Mouse (Mus musculus): ENCODE results near the gene Hfe2.
A peak's percentile ranks its signal among the peaks of the same experiment; 100 is the strongest.
"Not testable (repeated sequence)": the region's sequence is repeated elsewhere in the genome, so short reads cannot be mapped to it uniquely, and the experiment has no call there.

Gene Hfe2

DNA sequence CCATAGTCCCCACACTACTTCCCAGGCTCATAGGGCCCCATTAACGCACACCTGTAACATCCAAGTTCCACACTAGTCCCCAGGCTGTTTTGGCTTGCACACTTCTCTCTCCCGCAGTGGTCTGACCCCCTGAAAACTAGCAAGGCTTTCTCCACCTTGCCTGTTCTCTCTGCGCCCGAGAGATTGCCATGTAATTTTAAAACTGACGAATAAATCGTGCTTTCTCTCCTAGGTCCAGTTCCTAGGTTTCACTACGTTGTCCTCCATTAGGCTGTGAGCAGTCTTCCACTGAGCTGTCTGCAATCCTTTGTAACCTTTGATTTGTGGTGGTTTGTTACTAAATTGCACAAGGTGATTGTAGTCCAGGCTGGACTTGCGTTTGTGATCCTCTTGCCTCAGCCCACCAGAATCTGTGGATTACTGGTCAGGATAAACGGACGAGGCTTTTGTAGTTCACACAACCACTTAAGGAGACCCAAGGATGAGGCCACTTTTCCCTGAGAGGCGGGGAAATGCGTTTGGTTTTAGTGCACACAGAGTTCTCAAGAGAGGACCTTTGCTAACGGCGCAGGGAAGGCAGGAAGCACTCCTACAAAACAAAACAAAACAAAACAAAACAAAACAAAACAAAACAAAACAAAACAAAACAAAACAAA lies 28.2 kb upstream of the Hfe2 start:
- DNase-seq = not testable (repeated sequence)

DNA sequence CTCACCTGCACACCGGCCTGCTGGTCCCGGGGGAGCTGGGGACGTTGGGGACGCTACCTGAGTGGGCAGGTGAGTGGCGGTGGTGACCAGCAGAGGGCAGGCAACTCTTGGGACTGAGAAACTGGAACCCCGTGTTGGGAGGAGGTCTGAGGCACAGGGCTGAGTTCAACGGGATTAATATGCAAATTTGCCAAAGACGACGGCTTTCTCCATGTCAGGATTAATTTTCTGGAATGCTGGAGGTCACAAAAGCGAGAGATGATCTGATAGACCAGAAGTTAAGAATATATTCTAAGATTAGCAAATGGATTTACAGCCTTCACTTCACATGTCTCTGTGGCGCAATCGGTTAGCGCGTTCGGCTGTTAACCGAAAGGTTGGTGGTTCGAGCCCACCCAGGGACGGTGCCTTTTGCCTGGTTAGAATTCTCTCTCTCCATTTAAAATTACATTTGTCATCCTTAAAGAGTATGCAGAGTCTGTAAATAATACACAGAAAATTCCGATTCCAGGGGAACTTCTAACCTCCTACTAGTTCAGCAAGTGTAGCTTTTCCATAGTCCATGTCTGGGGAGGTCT lies 27.4 kb upstream of the Hfe2 start:
- peak; percentile 49 to 65 for DNase-seq

DNA sequence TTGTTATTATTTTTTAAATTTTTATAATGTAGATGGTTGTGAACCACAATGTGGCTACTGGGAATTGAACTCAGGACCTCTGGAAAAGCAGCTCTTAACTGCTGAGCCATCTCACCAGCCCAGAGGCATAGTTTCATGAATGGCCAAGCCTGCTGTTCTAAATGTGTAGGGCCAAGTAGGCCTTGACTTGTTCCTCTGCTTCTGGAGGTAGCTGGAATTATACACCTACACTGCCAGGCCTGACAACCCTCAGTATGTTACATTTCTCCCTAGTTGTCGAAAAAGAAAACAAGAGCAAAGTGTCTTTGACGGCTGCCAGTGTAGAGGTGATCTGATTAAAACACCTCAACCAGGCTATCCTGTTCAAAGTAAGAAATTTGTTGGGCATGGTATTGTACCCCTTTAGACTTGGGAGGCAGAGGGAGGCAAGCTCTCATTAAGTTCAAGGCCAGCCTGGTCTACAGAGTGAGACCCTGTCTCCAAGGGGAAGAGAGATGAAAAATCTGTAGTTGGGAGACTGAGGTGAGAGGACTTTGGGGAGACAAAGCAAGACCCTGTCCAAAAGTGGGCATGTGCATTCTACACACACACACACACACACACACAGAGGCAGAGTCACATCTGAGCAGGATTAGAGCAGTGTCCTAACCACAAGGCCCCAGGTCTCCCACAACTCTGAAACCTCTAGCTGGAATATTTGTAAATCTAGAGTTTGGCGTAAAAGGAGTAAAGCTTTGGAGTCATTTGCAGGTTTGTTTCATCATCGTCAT lies 26.3 kb upstream of the Hfe2 start:
- no peak for DNase-seq

DNA sequence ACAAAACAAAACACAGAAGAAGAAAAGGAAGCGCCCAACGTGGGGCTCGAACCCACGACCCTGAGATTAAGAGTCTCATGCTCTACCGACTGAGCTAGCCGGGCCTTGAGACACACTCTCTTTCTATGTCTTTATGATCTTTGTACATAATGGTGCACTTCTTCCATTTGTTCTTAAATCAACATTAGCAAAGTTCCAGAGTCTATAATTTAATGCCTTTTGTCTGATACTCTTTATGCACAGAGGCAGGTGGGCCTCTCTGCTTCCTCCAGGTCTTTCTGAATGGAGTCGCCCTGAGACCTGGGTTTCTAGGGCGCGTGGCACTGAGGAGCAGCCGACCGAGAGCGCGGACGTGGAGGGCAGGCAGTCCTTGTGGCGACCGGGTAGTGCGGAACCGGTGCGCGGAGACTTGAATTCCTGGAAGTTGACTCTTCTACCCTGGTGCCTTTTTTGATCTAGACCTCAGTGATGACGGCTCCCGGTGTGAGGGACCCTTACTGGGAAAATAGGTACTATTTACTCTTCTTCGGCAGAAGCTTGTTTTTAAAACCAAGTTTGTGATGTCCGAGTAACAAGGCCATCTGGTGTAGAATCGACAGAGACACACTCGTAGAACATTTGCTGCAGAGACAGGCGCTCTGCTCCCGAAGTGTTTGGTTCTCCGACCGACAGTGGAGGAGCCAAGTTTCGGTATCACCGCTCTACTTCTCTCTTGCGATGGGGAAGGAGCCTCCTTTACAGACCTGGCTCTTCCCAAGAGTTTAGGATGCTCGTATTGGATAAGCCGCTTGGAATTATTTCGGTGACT lies 25.3 kb upstream of the Hfe2 start:
- peak; percentile 53 to 69 for DNase-seq

DNA sequence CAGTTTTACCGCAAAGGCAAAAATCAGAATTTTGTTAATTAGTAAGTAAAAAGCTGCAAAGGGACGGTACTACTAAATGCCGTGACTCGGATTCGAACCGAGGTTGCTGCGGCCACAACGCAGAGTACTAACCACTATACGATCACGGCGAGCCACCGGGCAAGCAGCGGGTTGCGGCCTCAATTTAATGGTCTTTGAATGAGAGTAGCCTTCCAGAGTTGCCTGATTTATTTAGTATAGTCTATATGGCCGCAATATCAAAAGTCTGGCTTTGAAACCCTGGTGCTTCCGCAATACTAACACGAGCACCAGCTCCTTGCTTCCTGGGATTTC lies 24.7 kb upstream of the Hfe2 start:
- peak; percentile 74 to 86 for DNase-seq

DNA sequence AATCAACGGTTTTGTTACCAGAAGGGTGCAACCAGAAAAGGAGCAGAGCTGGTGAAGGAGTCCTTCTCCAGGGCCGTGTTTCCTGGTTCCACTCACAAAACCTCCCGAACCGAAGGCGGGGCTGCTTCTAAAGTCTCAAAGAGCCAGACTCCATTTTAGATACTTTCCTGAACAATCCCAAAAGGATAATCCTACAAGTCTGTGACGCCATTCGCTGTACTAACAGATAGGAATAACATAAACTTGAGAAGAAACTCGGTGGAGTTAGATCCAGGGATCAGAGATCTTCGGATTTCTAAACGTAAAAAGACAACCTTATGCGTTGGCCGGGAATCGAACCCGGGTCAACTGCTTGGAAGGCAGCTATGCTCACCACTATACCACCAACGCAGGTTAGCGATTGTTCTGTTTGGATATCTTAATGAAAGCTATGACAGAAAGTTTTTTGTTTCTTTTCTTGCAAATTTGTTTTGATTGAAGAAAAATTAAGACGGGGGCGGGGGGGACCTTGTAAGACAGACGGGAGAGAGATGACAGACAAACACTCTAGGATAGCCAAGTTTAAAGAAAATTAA lies 24.2 kb upstream of the Hfe2 start:
- peak; percentile 50 to 74 for DNase-seq

DNA sequence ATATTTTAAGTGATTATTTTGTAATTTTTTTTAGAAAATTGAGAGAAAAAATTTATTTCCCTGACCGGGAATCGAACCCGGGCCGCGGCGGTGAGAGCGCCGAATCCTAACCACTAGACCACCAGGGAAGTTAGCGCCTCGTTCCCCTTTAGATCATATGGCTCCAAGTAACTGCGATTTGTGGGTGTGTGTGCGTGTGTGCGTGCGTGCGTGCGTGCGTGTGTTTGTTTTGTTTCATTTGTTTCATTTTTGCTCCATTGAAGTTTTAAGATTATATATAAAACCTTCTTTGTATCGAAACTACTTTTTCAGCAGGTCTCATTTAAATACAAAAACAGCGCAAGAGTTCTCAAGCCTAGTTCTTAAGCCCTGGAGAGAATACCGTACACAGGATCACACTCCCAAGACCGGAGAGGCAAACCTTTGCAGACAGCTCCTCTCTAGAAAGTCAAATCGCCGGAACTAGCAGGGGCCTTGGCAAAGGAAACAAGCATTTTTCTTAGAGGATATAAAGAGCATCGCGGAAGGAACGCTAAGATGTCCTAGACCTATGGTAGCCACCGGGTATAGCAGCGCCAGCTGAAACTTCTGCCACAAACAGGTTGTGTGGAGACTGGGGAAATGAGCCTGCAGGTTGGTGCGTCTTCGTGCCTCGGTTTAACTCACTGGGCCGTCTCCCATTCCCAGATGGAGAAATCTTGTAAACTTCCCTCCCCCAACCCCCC lies 23.4 kb upstream of the Hfe2 start:
- DNase-seq = peak; percentile 55 to 74

DNA sequence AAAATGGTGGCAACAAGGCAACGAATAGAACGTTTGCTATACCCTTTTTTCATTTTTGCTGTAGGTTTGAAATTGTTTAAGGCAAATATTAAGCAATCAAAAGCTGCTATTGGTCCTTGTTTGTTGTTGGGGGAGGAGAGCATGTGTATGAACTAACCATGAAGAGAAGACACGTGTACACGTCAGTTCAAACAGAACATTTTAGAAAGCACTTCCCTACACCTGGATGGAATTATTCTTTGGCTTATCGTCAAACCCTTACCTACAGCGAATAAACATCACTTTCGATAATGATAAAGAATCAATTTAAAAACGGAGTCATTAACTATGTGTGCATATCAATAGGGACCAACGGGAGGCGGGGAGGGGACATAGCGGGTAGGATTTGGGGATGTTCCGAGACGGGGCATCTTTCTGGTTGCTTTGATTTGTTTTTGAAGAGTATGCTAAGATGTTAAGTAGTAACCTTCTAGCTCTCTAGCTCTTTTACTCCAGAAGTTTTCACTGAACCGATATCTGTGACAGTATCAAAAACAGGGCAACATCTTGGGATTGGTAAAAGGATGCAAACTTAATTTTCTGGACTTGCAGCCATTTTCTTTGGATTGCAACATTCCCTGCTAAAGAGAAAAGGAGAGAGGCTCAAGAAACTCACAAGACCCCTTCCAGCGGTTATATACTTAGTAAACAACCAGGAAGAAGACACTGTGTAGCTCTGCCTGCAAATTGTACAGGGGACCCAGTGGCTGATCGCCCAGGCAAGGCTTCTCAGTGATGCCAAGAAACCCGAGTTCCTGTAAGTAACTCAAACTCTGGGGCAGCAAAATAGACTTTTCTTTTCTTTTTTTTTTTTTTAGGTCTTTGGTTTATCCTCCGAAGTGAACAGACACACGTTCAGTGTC lies 22.5 kb upstream of the Hfe2 start:
- DNase-seq = no peak

DNA sequence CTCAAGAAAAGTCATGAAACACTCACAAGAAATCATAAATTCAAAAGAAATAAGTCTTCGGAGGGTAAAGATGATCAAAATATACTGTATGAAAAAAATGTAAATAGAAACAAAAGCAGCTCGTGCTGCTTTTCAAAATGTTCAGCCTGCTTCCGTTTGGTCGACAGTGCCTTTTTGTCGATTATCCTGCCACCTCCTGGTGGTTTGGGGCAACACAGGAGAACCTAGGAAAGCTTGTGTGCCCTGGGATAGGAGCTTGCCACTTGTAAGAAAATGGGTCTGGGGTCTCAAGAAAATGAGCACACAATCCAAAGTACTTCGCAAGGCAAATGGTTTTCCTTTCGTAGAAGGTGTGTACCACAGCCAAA lies 21.9 kb upstream of the Hfe2 start:
- peak; percentile 60 to 73 for DNase-seq

DNA sequence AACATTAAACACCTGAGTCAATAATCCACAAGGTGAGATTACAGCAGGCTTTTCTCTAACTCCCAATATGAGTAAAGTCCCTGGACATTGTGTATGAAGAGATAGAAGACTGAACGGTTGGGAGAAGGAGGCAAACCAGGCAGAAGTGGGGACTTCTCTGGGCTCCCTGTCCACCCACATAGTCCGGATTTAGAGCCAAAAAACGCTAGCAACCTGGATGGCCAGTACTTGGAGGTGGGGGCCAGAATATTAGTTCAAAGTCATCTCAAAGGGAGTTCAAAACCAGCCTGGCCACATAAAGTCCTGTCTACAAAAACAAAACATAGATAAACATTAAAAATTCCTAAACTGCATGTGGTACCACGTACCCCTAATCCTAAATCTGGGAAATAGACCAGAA lies 21.0 kb upstream of the Hfe2 start:
- DNase-seq = no peak

DNA sequence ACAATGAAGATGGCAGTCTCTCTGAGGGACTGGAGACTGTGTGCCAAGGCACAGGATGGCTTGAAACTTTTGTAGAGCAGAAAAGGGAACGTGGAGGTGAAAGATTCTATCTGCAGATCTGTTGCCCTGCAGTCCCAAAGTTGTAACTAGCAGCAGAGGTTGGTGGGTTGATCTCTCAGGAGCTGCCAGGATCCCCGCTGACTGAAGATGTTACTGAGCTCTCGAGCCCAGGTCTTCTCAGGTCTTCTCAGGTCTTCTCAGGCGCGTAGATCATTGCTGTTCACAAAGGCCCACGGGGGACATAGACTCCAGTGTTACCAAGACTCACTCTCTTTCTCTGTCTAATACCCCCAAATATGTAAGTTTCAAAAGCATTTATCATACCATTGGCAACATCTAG lies 20.0 kb upstream of the Hfe2 start:
- no peak for DNase-seq

DNA sequence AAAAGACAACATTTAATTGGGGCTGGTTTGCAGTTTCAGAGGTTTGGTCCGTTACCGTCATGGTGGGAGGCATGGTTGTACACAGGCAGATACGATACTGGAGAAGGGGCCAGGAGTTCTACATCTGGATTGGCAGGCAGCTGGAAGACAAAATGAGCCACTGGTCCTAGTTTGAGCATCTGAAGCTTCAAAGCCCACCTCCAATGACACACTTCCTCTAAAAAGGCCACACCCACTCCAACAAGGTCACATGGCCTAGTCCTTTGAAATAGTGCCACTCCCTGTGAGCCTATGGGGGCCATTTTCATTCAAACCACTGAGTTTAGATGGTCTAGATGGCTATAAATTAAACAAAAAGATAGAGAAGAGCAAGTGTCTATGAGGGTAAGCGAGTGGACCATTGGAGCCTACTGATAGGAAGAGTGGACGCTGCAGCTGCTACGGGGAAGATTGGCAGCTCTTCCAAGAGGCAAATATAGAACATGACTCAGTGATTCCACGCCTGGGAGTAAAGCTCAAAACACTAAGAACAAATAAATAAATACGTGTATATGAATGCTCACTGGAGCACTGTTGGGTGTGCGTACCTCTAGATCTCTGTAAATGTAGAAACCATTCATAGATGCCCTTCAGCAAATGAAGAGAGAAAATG lies 18.4 kb upstream of the Hfe2 start:
- no peak for DNase-seq

DNA sequence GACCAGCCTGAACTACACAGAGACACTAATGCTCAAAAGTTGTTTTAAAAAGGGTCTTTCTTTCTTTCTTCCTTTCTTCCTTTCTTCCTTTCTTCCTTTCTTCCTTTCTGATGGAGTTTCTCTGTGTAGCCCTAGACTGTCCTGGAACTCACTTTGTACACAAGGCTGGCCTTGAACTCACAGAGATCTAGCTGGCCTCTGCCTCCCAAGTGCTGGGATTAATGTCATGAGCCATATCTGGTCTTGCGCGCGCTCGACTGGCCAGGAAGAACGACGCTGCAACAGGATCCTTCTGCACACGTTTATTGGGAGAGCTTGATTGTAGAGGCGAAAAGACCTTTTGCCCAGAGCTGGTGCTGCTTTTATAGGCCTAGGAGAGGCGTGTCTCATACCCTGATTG lies 17.0 kb upstream of the Hfe2 start:
- DNase-seq = not testable (repeated sequence)

DNA sequence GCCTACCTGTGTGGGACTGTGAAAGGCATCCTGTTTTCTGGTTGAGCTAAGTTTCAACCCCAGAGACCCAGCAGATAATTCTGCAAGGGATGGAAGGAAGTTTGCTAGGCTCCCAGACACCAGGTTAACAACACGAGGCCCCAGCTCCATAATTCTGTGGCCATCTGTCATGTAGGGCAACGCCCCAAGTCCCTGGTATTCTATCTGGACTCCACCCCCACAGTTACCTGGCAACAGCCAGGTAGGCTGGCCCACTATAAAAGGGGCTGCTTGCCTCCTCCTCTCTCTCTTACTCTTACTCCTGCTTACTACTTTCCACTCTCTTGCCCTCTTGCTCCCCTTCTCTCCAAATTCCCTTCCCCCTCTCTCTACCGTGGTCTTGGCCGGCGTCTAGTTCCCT lies 4.8 kb upstream of the Hfe2 start:
- no peak for DNase-seq

DNA sequence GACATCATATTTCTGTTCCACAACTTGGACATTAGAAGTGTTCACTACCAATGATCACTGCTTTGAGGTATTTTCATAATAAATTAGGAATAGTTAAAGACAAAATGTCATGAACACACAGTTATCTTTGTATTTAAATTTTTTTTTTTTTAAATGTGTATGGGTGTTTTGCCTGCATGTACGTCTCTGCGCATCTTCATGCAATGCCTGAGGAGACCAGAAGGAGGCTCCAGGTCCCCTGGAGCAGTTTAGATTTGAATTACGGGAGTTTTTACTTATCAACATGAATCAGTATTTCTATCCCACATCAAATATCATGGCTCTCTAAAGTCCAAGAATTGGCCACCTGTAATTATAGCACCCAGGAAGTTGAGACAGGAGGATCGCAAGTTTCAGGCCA lies 2.8 kb upstream of the Hfe2 start:
- DNase-seq = no peak

DNA sequence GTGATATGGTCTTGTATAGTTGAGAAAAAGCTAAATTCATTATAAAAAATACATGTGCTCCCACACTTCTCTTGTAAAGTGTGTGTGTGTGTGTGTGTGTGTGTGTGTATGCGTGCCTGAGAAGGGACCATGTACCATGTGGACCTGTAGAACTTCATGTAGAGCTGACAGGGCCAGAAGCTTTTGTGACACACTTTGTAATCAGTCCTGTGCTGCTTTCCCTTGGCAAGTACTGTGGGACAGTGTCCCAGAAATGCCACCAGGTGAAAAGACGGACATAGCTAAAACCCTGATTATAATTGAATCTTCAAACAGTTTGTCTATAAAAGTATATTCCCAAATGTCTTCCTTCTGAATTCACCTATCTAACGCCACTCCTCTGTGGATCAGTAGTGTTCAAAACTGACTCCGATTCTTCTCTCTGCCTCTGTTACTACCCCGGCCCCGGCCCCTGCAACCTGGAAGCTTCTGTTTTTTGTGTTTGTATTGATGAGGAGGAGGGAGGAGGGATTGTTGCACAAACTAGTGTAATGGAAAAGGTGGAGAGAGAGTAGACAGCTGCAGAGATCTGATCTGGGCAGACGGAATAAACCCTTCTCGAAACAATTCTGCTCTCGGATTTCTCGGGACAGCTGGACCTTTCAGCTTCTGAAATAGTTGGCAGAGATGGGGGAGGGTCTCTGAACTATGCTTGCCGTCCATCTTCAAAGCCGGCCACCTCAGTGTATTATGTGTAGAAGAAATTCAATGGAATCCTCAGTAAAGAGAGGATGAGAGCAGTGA lies 753 bp upstream of the Hfe2 start:
- DNase-seq = no peak

DNA sequence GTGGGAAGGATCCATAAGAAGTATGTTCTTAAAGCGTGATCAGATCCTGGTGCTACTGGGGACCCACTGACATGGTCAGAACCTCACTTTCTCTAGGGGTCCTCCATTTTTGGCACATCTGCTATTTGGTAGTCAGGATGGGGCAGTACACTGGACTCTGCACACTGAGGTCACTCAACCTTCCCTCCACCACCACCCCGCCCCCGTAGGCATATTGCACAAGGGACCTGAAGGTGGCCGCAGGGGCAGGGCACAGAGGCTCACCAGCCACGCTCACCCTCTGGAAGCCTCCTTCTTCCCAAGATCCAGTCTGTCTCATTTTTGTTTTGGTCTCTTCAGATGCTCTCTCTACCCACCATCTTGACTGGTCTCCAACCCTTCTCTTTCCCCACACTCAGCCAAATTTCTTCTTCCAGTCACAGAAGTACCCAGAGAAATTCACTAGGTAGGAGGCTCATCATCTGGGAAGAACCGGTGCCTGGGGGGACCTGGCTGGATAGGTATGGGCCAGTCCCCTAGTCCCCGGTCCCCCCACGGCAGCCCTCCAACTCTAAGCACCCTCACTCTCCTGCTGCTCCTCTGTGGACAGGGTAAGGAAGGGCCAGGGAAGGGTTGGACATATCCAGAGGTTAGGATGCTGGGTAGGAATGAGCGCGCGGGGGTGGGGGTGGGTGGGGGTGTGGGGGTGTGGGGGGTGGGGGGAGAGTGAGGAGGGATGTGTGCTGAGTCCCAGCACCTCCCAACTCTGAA lies 1.2 kb downstream of the Hfe2 start:
- DNase-seq = no peak

DNA sequence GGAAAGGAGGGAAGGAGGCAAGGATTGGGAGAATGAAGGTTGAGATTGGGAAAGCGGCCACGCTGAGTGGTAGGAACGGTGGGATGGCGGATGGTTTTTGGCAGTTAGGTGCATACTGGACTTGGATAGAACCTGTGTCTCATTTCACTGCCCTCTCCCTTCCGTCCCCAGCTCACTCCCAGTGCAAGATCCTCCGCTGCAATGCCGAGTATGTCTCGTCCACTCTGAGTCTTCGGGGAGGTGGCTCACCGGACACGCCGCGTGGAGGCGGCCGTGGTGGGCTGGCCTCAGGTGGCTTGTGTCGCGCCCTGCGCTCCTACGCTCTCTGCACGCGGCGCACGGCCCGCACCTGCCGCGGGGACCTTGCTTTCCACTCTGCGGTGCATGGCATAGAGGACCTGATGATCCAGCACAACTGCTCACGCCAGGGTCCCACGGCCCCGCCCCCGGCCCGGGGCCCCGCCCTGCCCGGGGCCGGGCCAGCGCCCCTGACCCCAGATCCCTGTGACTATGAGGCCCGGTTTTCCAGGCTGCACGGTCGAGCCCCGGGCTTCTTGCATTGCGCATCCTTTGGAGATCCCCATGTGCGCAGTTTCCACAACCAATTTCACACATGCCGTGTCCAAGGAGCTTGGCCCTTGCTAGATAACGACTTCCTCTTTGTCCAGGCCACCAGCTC lies 2.0 kb downstream of the Hfe2 start:
- no peak for DNase-seq

DNA sequence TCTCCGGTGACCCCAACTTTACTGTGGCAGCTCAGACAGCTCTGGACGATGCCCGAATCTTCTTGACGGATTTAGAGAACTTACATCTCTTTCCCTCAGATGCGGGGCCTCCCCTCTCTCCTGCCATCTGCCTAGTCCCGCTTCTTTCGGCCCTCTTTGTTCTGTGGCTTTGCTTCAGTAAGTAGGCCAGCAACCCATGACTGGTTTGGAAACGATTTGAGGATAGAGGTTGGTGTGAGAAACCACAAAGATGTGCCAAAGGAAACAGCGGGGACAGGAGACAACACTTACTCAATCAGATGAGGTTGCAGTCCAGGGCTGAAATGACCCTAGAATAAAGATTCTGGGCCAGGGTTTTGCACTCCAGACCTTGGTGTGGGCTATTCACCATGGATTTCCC lies 3.5 kb downstream of the Hfe2 start:
- DNase-seq = no peak
